Mouse (Mus musculus) bone marrow macrophage, adult 2 months (primary cell): Measurements from ENCODE around the gene Foxm1.

Experiments
- CTCF ChIP-seq: IDR thresholded peaks from 2 replicates; pipeline ENCODE4 v1.5.1; 2012; ENCODE audit warnings: low read depth, mild to moderate bottlenecking, low read length, moderate library complexity
- POLR2A ChIP-seq: IDR thresholded peaks from 2 replicates; pipeline ENCODE4 v1.6.1; 2012; ENCODE audit warnings: mild to moderate bottlenecking, low read depth, low read length, borderline replicate concordance

- TF ChIP-seq CTCF (no peak), POLR2A (no peak)
Measured at GRCm38 (mm10) chr6:128375192-128375591, 12.4 kb downstream of the Foxm1 start, which contains the start of the genes Tex52 and Gm44596.
